Comparison of ENCODE assay signal across 8 mouse cellular contexts in genomic region chr1:176946031-176946795, GRCm38 (mm10).
DNase-seq lines count a peak whose midpoint lies in the region; ATAC-seq and TF ChIP-seq lines count a peak whose summit lies in the region.

No protein-coding gene starts in this region.

- no peaks in the 10 kb centered on the region for H3K36me3 ChIP-seq in hindbrain, embryonic 10.5 days
- H3K36me3 ChIP-seq in hindbrain, embryonic 11.5 days (ENCODE audit: control insufficient read depth, insufficient read depth, low read length), result no peaks in the 10 kb centered on the region
- no peaks in the 10 kb centered on the region for H3K36me3 ChIP-seq in hindbrain, embryonic 15.5 days

- peaks cover 22% of the 10 kb centered on the region for H3K4me1 ChIP-seq in hindbrain, embryonic 10.5 days (replicated peaks)
- no peaks in the 10 kb centered on the region for H3K4me1 ChIP-seq in hindbrain, embryonic 11.5 days (replicated peaks; ENCODE audit: control insufficient read depth, insufficient read depth, low read length)
- H3K4me1 ChIP-seq in cerebellum, adult 2 months (ENCODE audit: control insufficient read depth, insufficient read depth, low read length), result peaks cover 19% of the 10 kb centered on the region
- H3K4me1 ChIP-seq in hindbrain, embryonic 15.5 days (replicated peaks), result peaks cover 20% of the 10 kb centered on the region

- no peaks in the 10 kb centered on the region for H3K9me3 ChIP-seq in hindbrain, embryonic 10.5 days
- no peaks in the 10 kb centered on the region for H3K9me3 ChIP-seq in hindbrain, embryonic 11.5 days (ENCODE audit: control insufficient read depth, low read length)
- H3K9me3 ChIP-seq in hindbrain, embryonic 15.5 days, result no peaks in the 10 kb centered on the region

- ATAC-seq in hindbrain, embryonic 11.5 days (ENCODE audit: low FRiP score), result no peak
- peak; percentile 66 for ATAC-seq in hindbrain, embryonic 15.5 days (ENCODE audit: low FRiP score, low read depth)

- H3K4me2 ChIP-seq in hindbrain, embryonic 11.5 days (replicated peaks; ENCODE audit: low read depth, low read length), result no peak overlapping the region
- no peak overlapping the region for H3K4me2 ChIP-seq in hindbrain, embryonic 15.5 days

- peak overlapping the region; percentile 56 for H3K27ac ChIP-seq in hindbrain, embryonic 10.5 days
- no peak overlapping the region for H3K27ac ChIP-seq in hindbrain, embryonic 11.5 days (ENCODE audit: low read depth, low read length)
- peak overlapping the region; percentile 91 for H3K27ac ChIP-seq in cerebellum, adult 2 months (ENCODE audit: insufficient read depth, low read length)
- peak overlapping the region; percentile 73 for H3K27ac ChIP-seq in hindbrain, embryonic 15.5 days (replicated peaks)

- H3K9ac ChIP-seq in hindbrain, embryonic 11.5 days (ENCODE audit: low read depth, low read length), result no peak overlapping the region
- no peak overlapping the region for H3K9ac ChIP-seq in hindbrain, embryonic 15.5 days

- no peaks in the 10 kb centered on the region for H3K27me3 ChIP-seq in hindbrain, embryonic 10.5 days (ENCODE audit: insufficient read depth, poor library complexity, severe bottlenecking)
- H3K27me3 ChIP-seq in hindbrain, embryonic 11.5 days (ENCODE audit: control insufficient read depth, insufficient read depth, low read length), result no peaks in the 10 kb centered on the region
- no peaks in the 10 kb centered on the region for H3K27me3 ChIP-seq in cerebellum, adult 2 months (ENCODE audit: control insufficient read depth, insufficient read depth, low read length)
- H3K27me3 ChIP-seq in hindbrain, embryonic 15.5 days, result no peaks in the 10 kb centered on the region

- no peak overlapping the region for H3K4me3 ChIP-seq in hindbrain, embryonic 10.5 days
- H3K4me3 ChIP-seq in hindbrain, embryonic 11.5 days (ENCODE audit: low read depth, low read length), result no peak overlapping the region
- no peak overlapping the region for H3K4me3 ChIP-seq in cerebellum, adult 2 months (replicated peaks; ENCODE audit: insufficient read depth, low read depth, low read length)
- H3K4me3 ChIP-seq in hindbrain, embryonic 15.5 days, result no peak overlapping the region

- DNase-seq in hindbrain, embryonic 10.5 days (ENCODE audit: low spot score), result no peak
- no peak for DNase-seq in hindbrain, embryonic 11.5 days (ENCODE audit: low spot score)
- peak; percentile 72 to 79 for DNase-seq in cerebellum, adult 2 months
- DNase-seq in naive thymus-derived CD4-positive, alpha-beta T cell, adult 2 months (ENCODE audit: low read depth), result peak; percentile 57
- no peak for DNase-seq in yolk sac, embryonic 10.5 days (ENCODE audit: low spot score)
- no peak for DNase-seq in kidney, adult 9 months
- DNase-seq in urinary bladder, adult 2 months (ENCODE audit: low spot score), result no peak

- no peak for TF ChIP-seq POLR2A in cerebellum, adult 2 months (IDR thresholded peaks at IDR 0.05; ENCODE audit: borderline replicate concordance, insufficient read depth, low read length)

- TF ChIP-seq CTCF in cerebellum, adult 2 months (IDR thresholded peaks at IDR 0.05; ENCODE audit: borderline replicate concordance, insufficient read depth, low read depth, low read length), result no peak

- 82% methylated on average over 11 of the region's 11 CpGs for whole genome bisulfite sequencing in hindbrain, embryonic 10.5 days
- 84% methylated on average over 11 of the region's 11 CpGs for WGBS in hindbrain, embryonic 11.5 days
- 18% methylated on average over 11 of the region's 11 CpGs for WGBS in cerebellum, adult 2 months
- WGBS in hindbrain, embryonic 15.5 days, result 54% methylated on average over 11 of the region's 11 CpGs

Comparison
In these comparisons a context has a peak if more than half of its experiments do, and no peak if none do; other contexts are left out.
1. DNase-seq: peak in cerebellum, adult 2 months (2 of 2) and naive thymus-derived CD4-positive, alpha-beta T cell, adult 2 months (single experiment); none in hindbrain, embryonic 10.5 days (single experiment), hindbrain, embryonic 11.5 days (single experiment), yolk sac, embryonic 10.5 days (single experiment), kidney, adult 9 months (single experiment) and urinary bladder, adult 2 months (single experiment).